Mouse (Mus musculus): Measurements from ENCODE around the gene Tom1. TPM values are rescaled to one million over a fixed set of nuclear protein-coding genes. Genes with fewer than 3 reads are reported as not detected.

Gene Tom1
- total RNA-seq, 2 experiments from 2014 or later: 34.4 to 42.1 TPM

Other genes with a start within 250 kb of the Tom1 start
- not detected for gene Isx, start 160.5 kb upstream of the Tom1 start, total RNA-seq (2021)
- gene Hmgxb4, start 40.3 kb upstream of the Tom1 start, total RNA-seq (2021): 10 to 100 TPM; 27.5 to 28.1 TPM
- gene Hmox1, start 59.9 kb downstream of the Tom1 start, total RNA-seq (2021): 1 to 10 TPM; 4.6 to 4.7 TPM
- 10 to 100 TPM in 1 of 2 experiments, 1 to 10 TPM in 1; 9.3 to 10.4 TPM for gene Mcm5, start 75.9 kb downstream of the Tom1 start, total RNA-seq (2021)
- gene Rasd2, start 180.2 kb downstream of the Tom1 start, total RNA-seq (2021): 10 to 100 TPM; 33.5 to 46.8 TPM

Data from left cerebral cortex, postnatal 10 days (tissue).